Mouse (Mus musculus): ENCODE measurements at regions not wholly inside any gene's neighbourhood (a gene's known extent, or its start where the extent isn't known, plus 50 kb on each side); places are given as distances from the start of the nearest gene placed in this dataset.

DNA sequence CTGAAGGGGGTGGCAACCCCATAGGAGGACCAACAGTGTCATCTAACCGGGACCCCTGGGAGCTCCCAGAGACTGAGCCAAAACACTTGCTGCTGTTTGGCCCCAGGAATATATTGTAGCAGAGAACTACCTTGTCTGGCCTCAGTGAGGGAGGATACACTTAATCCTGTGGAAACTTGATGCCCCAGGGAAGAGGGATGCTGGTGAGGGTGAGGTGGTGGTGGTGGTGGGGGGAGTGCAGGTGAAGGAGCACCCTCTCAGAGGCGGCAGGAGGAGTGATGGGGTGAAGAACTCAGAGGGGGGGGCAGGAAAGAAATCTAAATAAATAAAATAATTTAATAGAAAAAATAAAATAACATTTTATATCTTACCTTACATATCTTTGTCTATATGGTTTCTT lies 959.6 kb upstream of the Celf2 start:
- TF ChIP-seq EP300 (IDR thresholded peaks at IDR 0.05; ENCODE audit: insufficient read depth, low read depth, low read length) (no peak), CTCF (IDR thresholded peaks at IDR 0.05; ENCODE audit: low read depth, low read length) (no peak), POLR2A (IDR thresholded peaks at IDR 0.05; ENCODE audit: insufficient read depth, low read length) (no peak)
